Mouse (Mus musculus) liver, embryonic 12.5 days (tissue): ENCODE results near the gene Bckdha. TPM values are rescaled to one million over a fixed set of nuclear protein-coding genes. Genes with fewer than 3 reads are reported as not detected.

Experiments used
- ATAC-seq: fragments of 200-750 bp; cut with Nextera tagmentation; 2 replicates; pipeline ENCODE4 v1.8.0; 2017; ENCODE audit warnings: moderate number of reproducible peaks, mild to moderate bottlenecking, moderate library complexity
- H3K27ac ChIP-seq: fragments of 300-500 bp; sonication (generic); 2 replicates; pipeline ENCODE4 v1.5.1; 2016; ENCODE audit warnings: mild to moderate bottlenecking
- H3K27me3 ChIP-seq: fragments of 300-500 bp; sonication (generic); replicated peaks from 2 replicates; pipeline ENCODE4 v1.6.1; 2016; ENCODE audit warnings: mild to moderate bottlenecking, moderate library complexity
- H3K36me3 ChIP-seq: fragments of 300-500 bp; sonication (generic); 2 replicates; pipeline ENCODE4 v1.6.1; 2016; ENCODE audit warnings: mild to moderate bottlenecking, moderate library complexity
- H3K4me1 ChIP-seq: fragments of 300-500 bp; sonication (generic); 2 replicates; pipeline ENCODE4 v1.6.1; 2016
- H3K4me2 ChIP-seq: fragments of 300-500 bp; sonication (generic); 2 replicates; pipeline ENCODE4 v1.6.1; 2016; ENCODE audit warnings: mild to moderate bottlenecking, moderate library complexity
- H3K4me3 ChIP-seq: fragments of 300-500 bp; sonication (generic); 2 replicates; pipeline ENCODE4 v1.5.1; 2016; ENCODE audit warnings: mild to moderate bottlenecking, moderate library complexity
- H3K9ac ChIP-seq: fragments of 300-500 bp; sonication (generic); 2 replicates; pipeline ENCODE4 v1.6.1; 2016; ENCODE audit warnings: mild to moderate bottlenecking, moderate library complexity
- H3K9me3 ChIP-seq: fragments of 300-500 bp; sonication (generic); replicated peaks from 2 replicates; pipeline ENCODE4 v1.6.1; 2016; ENCODE audit warnings: mild to moderate bottlenecking, moderate library complexity
- WGBS: fragments of 180-500 bp; shearing (Covaris S2); methylation state at CpG from one replicate; pipeline ENCODE4 v1.1.7; 2016; ENCODE audit not compliant: insufficient replicate concordance; 5-methylcytosine and 5-hydroxymethylcytosine counted together
- polyA plus RNA-seq: library from polyadenylated mRNA; unstranded; fragments of >200 nt; fragmentation: Nextera tagmentation; extraction: Ambion mirVana; gene quantifications from 2 replicates; pipeline ENCODE4 v1.2.1, GENCODE M21; 2016

The Bckdha gene
- polyA plus RNA-seq, 1 experiment from 2014 or later, result 21.7 TPM

DNA sequence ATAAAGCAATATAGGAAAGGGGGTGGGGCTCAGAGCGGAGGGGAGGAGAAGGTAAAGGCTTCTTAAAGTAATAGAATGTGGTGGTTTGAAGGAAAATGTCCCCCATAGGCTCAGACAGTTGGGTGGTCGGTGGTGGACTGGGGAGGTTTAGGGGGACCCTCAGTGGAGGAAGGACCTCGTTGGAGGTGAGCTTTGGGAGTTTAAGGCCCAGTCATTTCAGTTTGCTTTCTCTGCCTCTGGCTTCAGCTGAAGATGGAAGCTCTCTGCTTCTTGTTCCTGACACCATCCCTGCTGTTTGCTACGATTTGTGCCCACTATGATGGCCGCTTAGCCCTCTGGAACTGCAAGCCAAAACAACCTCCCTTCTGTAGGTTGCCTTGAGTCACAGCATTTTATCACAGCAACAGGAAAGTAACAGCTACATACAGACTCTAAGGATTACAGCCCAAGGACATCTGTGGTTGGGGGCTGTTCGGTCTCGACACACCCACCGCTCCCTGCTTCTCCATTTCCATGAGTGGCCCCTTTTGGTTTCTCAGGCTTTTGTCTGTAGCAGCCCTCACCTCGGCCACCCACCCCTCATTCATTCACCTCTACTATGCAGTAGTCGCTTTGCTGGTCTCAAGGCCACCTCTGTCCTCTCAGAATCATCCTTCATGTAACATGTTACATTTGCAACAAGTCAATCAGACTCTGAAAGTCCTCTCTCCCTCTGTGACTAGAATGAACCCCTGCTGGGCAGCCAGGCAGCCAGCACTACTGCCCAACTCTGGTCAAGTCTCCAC is 41.2 kb downstream of the Bckdha start:
- Histone ChIP-seq H3K4me1 (peaks cover 27% of the 10 kb centered on the region), H3K4me3 (no peak overlapping the region), H3K9ac (no peak overlapping the region), H3K27ac (no peak overlapping the region), H3K27me3 (no peaks in the 10 kb centered on the region; the same call in 1 of the 2 replicates), H3K9me3 (no peaks in the 10 kb centered on the region), H3K4me2 (no peak overlapping the region), H3K36me3 (peaks cover 11% of the 10 kb centered on the region)
- ATAC-seq, result no peak
- WGBS, result 65% methylated on average over 10 of the region's 10 CpGs

DNA sequence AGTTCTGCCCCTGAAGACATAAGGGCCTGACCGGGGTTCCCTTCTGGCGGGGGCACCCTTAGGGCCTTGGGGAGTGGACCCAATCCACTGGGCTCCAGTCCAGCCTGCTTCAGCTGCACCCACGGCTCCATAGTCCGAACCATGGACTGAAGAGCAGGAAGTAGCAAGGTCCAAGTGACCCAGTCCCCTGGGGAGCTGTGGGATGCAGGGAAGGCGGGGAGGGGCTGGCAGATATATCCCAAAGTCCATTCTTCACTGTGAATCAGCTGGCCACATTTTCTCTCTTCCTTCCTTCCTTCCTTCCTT is 43.1 kb downstream of the Bckdha start, which contains the start of gene Erich4:
Gene Erich4 (minus strand): TSS at position 187 of the 306 bp plus-strand sequence.
- Histone ChIP-seq H3K36me3 (no peaks in the 10 kb centered on the region), H3K4me1 (peaks cover 27% of the 10 kb centered on the region), H3K9me3 (no peaks in the 10 kb centered on the region), H3K9ac (no peak within 1 kb of the TSS), H3K4me2 (no peak within 1 kb of the TSS), H3K27ac (no peak within 1 kb of the TSS), H3K27me3 (peaks cover 5% of the 10 kb centered on the region; the same call in 1 of the 2 replicates), H3K4me3 (no peak within 1 kb of the TSS)
- no peak for ATAC-seq
- WGBS, result 59% methylated on average over 5 of the region's 5 CpGs

DNA sequence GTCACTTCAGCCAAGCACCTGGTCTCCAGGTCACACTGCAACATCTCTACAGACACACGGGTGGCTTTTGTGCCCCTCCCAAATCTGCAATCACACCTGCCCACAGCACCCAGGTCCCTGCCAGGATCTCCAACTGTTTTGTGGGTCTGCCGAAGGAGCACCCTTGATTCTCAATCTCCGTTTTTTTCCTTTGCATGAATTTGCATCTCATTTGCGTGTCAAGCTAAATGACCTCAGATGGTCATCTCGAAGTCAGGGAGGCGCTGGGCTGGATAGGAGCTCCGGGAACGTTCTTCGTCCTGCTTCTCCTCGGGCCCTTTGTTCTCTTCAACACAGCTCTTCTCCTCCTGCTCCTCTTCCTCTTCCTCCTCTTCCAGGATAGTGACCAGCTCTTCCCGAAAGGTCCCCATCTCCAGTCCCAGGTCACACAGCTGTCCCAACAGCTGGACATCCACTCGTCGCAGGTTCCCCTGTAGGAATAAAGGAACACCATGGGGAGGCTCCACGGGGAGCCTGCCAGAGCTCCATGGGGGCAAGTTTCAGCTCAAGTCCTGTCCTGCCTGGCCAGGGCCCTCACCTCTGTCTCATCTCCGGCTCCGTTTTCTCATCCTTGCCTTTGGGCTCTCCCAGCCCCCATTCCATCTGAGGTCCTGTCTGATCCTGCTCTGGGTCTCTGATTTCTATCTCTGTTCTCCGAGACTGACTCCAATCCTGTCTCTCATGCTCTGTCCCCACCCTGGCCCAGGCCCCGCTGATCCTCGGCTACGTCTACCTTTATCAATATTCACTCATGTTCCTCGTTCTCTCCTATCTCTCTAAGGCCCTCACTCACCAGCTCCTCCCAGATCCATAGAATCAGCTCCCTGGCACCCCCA is 43.7 kb downstream of the Bckdha start:
- H3K36me3 ChIP-seq, result no peaks in the 10 kb centered on the region
- peaks cover 26% of the 10 kb centered on the region for H3K4me1 ChIP-seq
- H3K9ac ChIP-seq, result no peak overlapping the region
- WGBS, result 52% methylated on average over 21 of the region's 21 CpGs
- H3K4me2 ChIP-seq, result no peak overlapping the region
- no peaks in the 10 kb centered on the region for H3K9me3 ChIP-seq
- H3K27ac ChIP-seq, result no peak overlapping the region
- H3K4me3 ChIP-seq, result no peak overlapping the region
- no peak for ATAC-seq
- peaks cover 5% of the 10 kb centered on the region; the same call in 1 of the 2 replicates for H3K27me3 ChIP-seq

DNA sequence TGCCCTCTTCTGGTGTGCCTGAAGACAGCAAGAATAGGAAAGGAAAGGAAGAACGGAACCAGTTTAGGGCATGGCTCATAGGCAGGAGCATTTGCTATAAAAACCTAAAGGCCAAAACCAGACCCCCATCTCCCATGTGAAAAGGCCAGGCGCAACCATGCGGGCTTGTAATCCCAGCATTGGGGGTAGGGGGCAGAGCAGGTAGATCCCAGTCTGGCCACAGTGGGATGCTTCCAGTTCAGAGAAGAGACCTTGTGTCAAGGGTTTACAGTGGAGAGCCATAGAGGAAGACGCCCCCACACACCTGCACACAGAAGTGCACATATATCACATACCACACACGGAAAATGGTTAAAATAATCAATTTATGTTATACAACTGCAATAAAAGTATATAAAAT is 44.7 kb downstream of the Bckdha start:
- 81% methylated on average over 5 of the region's 5 CpGs for WGBS
- no peaks in the 10 kb centered on the region for H3K36me3 ChIP-seq
- peaks cover 24% of the 10 kb centered on the region for H3K4me1 ChIP-seq
- H3K27me3 ChIP-seq, result peaks cover 5% of the 10 kb centered on the region; the same call in 1 of the 2 replicates
- no peak overlapping the region for H3K9ac ChIP-seq
- H3K9me3 ChIP-seq, result no peaks in the 10 kb centered on the region
- no peak for ATAC-seq
- no peak overlapping the region for H3K27ac ChIP-seq
- H3K4me3 ChIP-seq, result no peak overlapping the region
- no peak overlapping the region for H3K4me2 ChIP-seq

DNA sequence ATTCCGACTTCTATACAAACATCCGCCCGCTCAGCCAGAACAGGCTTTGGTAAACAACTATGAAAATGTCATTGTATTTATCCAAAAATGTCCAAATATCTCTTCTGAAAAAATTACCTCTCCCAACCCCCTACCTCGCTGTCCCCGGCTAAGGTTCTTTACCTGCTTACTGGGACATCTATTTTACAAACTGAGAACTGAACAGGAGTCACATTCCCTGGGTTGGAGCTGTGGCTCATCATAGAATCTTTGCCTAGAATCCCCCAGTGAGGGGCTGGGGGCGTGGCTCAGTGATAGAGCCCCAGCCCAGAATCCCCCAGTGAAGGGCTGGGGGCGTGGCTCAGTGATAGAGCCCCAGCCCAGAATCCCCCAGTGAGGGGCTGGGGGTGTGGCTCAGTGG is 47.3 kb downstream of the Bckdha start:
- Histone ChIP-seq H3K9me3 (no peaks in the 10 kb centered on the region), H3K4me3 (no peak overlapping the region), H3K4me2 (no peak overlapping the region), H3K36me3 (no peaks in the 10 kb centered on the region), H3K4me1 (peaks cover 27% of the 10 kb centered on the region), H3K27ac (no peak overlapping the region), H3K9ac (no peak overlapping the region), H3K27me3 (0 out of 2 replicates have a peak, but pooled peaks cover 5% of the 10 kb centered on the region)
- no peak for ATAC-seq
- 47% methylated on average over 7 of the region's 7 CpGs for WGBS

DNA sequence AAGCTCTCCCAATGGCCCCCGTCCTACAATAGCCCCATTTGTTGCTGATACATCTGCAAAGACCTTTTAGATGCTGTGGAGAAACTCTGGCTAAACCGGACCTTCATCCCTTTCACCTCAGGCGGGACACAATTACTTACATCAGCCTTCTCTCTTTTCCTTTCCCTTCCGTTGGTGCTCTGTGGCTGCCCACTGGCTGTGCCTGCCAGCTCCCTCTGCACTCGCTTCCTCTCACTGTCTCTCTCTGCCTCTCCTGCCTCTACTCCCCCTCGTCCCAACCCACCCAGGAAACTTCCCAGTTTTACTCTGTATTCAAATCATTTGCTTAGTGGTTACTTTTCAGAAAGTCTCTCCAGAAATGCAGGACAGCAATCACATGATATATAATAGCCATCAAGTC is 48.7 kb downstream of the Bckdha start:
- Histone ChIP-seq H3K27me3 (0 out of 2 replicates have a peak, but pooled peaks cover 5% of the 10 kb centered on the region), H3K9me3 (no peaks in the 10 kb centered on the region), H3K4me2 (no peak overlapping the region), H3K27ac (no peak overlapping the region), H3K4me1 (peaks cover 17% of the 10 kb centered on the region), H3K9ac (no peak overlapping the region), H3K36me3 (no peaks in the 10 kb centered on the region), H3K4me3 (no peak overlapping the region)
- 31% methylated on average over 6 of the region's 6 CpGs for WGBS
- no peak for ATAC-seq

DNA sequence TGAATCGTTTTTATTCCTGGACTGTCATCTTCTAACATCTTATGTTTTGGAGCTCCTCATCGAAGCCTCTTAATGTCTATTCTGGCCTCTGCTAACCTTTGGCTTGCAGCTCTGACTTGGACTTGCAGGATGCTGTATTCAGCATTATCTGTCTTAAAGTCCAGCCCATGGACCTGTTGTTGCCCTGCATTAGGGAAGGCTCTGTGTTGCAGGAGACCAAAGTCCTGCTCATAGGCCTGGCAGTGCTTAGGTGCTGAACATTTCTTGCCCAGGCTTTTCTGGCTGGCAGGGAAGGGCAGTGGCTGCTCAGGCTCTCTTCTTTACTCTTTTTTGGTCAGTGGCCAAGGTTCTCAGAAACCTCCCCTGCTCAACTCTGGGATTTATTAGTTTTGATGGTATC is 51.6 kb downstream of the Bckdha start:
- Histone ChIP-seq H3K4me2 (no peak overlapping the region), H3K9ac (no peak overlapping the region), H3K9me3 (no peaks in the 10 kb centered on the region), H3K27ac (no peak overlapping the region), H3K27me3 (0 out of 2 replicates have a peak, but pooled peaks cover 5% of the 10 kb centered on the region), H3K36me3 (no peaks in the 10 kb centered on the region), H3K4me1 (peaks cover 17% of the 10 kb centered on the region), H3K4me3 (no peak overlapping the region)
- ATAC-seq, result no peak
- 60% methylated on average over 2 of the region's 2 CpGs for WGBS

DNA sequence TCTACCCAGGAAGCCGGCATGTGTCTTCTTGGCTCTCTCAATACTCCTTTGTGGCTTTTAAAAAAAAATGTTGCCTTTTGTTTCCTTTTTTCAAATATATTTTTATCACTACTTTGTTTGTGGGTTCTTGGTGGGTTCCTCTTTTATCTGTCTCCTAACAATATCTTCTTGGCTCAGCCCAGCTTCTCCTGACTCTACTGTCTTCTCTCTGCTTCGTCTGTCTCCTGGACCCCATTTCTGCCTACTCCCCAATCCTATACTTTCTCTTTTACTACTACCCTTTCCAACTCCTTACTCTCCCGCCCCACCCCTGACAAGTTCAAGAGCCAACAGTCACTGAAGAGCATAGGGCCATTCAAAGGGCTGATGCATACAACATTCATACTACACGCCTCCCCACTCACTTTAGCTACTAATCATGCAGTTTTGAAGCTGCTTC is 52.1 kb downstream of the Bckdha start:
- 34% methylated on average over 4 of the region's 4 CpGs for WGBS
- Histone ChIP-seq H3K27me3 (0 out of 2 replicates have a peak, but pooled peaks cover 2% of the 10 kb centered on the region), H3K27ac (0 out of 2 replicates have a peak overlapping the region, but pooled peaks have one; percentile 15), H3K4me3 (no peak overlapping the region), H3K4me2 (no peak overlapping the region), H3K9me3 (no peaks in the 10 kb centered on the region), H3K9ac (no peak overlapping the region), H3K36me3 (no peaks in the 10 kb centered on the region), H3K4me1 (peaks cover 17% of the 10 kb centered on the region)
- no peak for ATAC-seq

DNA sequence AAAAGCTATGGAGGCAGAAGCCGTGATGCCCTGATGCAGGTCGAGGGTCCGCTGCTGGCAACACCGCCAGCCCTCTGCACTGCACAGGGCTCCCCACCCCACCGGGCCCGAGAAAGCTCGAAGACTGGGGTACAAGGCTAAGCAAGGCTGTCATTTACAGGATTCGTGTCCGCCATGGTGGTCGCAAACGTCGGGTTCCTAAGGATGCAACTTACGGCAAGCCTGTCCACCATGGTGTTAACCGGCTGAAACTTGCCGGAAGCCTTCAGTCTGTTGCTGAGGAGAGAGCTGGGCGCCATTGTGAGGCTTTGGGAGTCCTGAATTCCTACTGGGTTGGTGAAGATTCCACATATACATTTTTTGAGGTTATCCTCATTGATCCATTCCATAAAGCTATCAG is 57.4 kb downstream of the Bckdha start:
- H3K27me3 ChIP-seq, result peaks cover 3% of the 10 kb centered on the region; the same call in 1 of the 2 replicates
- ATAC-seq, result no peak
- no peaks in the 10 kb centered on the region for H3K9me3 ChIP-seq
- no peaks in the 10 kb centered on the region for H3K4me1 ChIP-seq
- no peak overlapping the region for H3K4me3 ChIP-seq
- no peaks in the 10 kb centered on the region for H3K36me3 ChIP-seq
- H3K27ac ChIP-seq, result no peak overlapping the region
- 77% methylated on average over 16 of the region's 16 CpGs for WGBS
- H3K9ac ChIP-seq, result no peak overlapping the region
- H3K4me2 ChIP-seq, result no peak overlapping the region

DNA sequence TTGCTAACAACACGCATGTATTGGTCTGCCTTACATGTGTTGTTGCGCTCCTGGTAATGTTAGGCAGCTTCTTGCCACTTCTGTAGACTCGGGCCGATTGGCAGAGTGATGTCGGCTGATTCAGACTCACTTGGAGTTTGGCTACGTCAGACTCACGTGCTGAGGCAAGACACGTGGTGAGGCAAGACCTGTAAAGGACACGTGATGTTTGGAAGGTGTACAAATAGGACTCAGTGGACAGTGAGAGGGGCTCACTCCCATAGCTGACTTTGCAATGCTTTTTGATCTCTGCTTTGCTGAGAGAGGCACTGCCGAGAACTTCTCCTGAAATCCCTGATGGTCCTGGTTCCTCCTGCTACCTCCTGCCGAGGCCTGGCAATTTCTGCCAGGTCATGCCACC is 58.1 kb downstream of the Bckdha start:
- Histone ChIP-seq H3K9ac (no peak overlapping the region), H3K4me3 (no peak overlapping the region), H3K27me3 (peaks cover 3% of the 10 kb centered on the region; the same call in 1 of the 2 replicates), H3K27ac (no peak overlapping the region), H3K36me3 (no peaks in the 10 kb centered on the region), H3K9me3 (no peaks in the 10 kb centered on the region), H3K4me2 (no peak overlapping the region), H3K4me1 (no peaks in the 10 kb centered on the region)
- WGBS, result 76% methylated on average over 11 of the region's 11 CpGs
- ATAC-seq, result no peak

DNA sequence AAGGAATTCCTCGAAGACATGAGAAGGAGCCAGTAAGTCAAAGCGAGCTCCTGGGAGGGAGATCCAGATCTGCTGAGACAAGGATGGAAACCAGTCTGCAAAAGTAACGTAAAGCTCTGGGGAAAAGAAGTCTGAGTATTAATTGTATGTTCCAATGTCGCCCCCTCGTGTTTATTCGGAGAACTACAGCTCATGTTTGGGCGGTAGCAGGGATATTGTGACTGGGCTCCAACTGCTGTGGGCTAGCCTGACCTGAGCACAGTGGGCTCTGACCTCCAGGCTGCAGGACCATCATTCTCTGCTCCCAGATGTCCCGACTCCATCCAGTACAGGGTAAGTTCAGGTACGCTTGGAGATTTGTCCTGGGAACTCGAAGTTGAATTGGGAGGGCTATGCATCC is 59.1 kb downstream of the Bckdha start:
- peaks cover 3% of the 10 kb centered on the region; the same call in 1 of the 2 replicates for H3K27me3 ChIP-seq
- H3K4me3 ChIP-seq, result no peak overlapping the region
- no peaks in the 10 kb centered on the region for H3K9me3 ChIP-seq
- H3K36me3 ChIP-seq, result no peaks in the 10 kb centered on the region
- H3K4me2 ChIP-seq, result no peak overlapping the region
- H3K4me1 ChIP-seq, result no peaks in the 10 kb centered on the region
- WGBS, result 10% methylated on average over 10 of the region's 10 CpGs
- no peak overlapping the region for H3K9ac ChIP-seq
- H3K27ac ChIP-seq, result no peak overlapping the region
- no peak for ATAC-seq

DNA sequence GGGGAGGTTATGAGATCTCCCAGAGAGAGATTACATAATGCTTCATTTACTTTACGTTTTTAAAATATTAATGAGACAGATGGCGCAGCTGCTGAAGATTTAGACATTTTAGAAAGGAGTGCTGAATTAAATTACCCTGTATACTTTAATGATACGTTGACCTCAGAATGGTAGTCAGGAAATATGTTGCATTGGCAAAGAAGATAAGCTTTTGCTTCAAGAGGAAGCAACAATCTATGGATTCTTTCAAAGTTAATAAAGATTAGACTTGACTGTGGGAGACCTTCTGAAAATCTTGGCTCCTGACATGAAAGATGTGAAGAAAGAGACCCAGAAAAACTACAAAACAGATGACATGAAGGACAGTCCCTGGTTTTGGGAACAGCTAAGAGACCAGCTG is 64.9 kb downstream of the Bckdha start:
- 53% methylated on average over 3 of the region's 3 CpGs for WGBS
- H3K9me3 ChIP-seq, result no peaks in the 10 kb centered on the region
- no peaks in the 10 kb centered on the region for H3K36me3 ChIP-seq
- H3K4me1 ChIP-seq, result no peaks in the 10 kb centered on the region
- no peak overlapping the region for H3K27ac ChIP-seq
- ATAC-seq, result no peak
- no peak overlapping the region for H3K9ac ChIP-seq
- H3K4me3 ChIP-seq, result no peak overlapping the region
- no peak overlapping the region for H3K4me2 ChIP-seq
- peaks cover 3% of the 10 kb centered on the region; the same call in 1 of the 2 replicates for H3K27me3 ChIP-seq
